Mouse (Mus musculus) spleen, postnatal 4 days (tissue): ENCODE results near the gene Angel2.

Experiments
- DNase-seq, 2 experiments: peaks; one replicate each; pipeline ENCODE4 v3.0.0; 2022; ENCODE audit warnings: low spot score in 2 of 2

Gene Angel2

DNA sequence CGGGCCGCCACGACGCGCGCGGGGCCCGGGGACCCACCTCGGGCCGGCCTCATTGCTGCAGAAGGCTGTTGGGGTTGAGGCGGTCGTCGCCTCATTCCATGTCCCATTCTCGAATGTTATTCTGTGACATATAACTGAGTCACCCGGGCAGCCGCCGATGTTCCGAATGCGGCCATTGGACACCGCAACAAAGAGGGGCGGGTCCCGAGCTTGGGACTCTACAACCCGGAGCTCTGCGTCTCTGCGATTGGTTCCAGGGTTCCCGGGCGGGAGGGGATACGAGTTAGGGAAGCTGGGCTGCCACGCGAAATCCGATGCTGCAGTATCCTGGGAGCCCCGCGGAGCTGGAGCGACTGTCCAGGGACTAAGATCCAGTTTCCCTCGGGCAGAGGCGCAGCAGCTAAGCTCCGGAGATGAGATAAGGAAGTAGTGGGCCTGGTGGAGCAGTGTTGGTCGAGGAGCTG, 54.2 kb downstream of the Angel2 start, which contains the start of gene Vash2:
Vash2 (minus strand) TSS at position 197 of the 464 bp plus-strand sequence.
- peak in 1 of 2 experiments; percentile 39 for DNase-seq

DNA sequence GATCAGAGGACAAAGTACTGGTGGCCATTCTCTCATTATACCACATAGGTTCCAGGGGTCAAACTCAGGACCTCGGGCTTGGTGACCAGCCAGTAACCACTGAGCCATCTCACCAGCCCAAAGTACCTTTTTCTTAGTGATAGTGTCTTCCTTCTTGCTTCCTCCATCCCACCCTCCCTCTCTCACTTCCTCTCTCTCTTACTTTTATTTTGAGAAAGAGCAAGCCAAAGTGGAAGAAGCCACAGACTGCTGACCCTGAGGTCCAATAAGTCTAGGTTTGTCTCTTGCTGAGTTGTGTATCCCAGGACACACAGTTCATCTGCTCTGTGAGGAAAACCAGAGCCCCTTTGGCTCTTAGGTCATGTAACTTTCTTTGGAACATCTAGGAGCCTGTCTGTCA, 55.6 kb downstream of the Angel2 start:
- no peak for DNase-seq

DNA sequence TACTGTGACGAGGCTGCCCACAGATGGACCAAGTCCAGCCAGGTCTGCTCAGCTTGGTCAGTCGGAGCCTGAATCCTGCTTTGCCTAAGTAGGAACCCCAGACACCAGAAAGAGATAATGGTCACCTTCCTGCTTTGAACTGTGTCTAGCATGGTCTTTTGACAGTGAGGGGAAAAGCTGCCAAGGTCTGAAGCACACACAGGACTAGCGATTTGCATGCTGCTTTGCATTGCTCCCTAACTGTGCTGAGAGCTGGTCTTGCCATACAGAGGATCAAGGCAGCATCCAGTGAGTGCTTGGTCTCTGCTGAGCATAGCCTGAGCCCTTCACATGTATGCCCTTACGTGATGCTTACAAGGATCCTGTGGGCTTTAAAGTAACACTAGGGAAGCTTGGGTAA, 56.5 kb downstream of the Angel2 start:
- DNase-seq = no peak

DNA sequence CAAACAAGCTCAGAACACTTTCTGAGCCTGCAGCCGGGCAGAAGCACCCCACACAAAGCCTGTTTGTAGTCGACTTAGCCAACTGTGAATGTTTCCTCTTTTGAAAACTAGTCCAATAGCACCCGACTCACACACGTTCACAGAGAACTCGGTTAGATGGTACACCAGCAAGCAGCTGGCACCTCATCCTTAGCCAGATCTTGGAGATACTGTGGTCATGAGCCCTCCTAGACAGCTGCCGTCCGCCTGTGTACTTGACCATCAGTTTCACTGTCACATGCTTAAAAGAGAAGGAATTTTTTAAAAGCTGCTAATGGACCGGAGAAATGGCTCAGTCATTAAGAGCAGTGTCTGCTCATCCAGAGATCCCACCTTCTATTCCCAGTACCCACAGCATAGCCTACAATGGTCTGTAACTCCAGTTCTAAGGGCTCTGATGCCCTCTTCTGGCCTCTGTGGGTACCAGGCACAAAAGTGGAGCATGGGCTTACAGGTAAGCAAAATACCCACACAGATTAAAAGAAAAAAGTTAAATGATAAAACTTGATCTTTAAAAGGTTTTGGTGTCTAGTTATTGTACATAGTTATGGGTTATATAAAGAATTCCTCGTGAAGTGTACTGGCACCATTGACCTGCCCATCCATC, 64.6 kb downstream of the Angel2 start:
- no peak for DNase-seq

DNA sequence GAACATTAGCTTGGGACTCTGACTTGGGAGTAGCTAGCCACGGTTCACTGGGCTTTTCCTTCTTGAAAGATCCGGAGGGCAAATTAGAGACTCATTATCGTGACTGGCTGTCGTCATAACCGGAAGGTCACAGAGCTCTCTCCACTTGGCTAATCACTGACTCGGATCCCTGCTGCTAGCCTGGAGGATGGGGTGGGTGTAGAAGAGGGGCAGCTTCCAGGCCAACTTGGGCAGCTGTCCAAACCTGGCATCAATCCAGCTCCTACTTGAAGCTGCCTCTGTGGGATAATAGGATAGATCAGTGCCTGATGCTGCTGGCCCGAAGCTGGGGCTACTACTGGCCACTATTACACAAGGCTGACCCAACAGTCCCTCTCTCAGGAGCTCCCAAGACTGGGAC, 70.6 kb downstream of the Angel2 start:
- peak in 1 of 2 experiments; percentile 19 for DNase-seq

DNA sequence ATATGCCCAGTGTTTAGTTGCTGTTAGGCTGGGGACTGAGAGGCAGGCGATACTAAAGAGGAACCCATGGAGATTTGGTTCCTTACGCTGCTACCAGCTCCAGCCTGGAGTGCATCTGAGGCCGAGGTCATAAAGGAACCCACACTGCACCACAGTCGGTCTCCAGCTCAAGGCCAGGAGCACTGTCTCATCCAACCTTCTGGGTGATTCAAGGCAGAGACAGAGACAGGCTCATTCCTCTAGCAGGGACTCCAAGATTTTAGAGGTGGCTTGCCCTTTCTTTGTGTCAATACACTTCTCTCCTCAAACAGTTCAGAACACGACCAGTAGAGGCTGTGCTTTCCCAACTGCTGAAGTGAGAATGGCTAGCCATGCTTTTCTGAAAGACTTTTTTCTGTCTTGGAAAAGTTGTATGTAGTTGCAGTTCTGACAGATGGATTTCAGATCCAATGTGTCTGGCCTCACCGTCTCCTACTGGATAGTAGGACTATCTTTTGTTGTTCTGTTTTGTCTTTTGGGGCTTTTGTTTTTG, 71.5 kb downstream of the Angel2 start:
- no peak for DNase-seq
